Mouse (Mus musculus): ENCODE results near the gene 4930415O20Rik. TPM values are rescaled to one million over a fixed set of nuclear protein-coding genes. Genes with fewer than 3 reads are reported as not detected.

Gene 4930415O20Rik
- polyA plus RNA-seq, 1 experiment from 2014 or later: 0.44 TPM

DNA sequence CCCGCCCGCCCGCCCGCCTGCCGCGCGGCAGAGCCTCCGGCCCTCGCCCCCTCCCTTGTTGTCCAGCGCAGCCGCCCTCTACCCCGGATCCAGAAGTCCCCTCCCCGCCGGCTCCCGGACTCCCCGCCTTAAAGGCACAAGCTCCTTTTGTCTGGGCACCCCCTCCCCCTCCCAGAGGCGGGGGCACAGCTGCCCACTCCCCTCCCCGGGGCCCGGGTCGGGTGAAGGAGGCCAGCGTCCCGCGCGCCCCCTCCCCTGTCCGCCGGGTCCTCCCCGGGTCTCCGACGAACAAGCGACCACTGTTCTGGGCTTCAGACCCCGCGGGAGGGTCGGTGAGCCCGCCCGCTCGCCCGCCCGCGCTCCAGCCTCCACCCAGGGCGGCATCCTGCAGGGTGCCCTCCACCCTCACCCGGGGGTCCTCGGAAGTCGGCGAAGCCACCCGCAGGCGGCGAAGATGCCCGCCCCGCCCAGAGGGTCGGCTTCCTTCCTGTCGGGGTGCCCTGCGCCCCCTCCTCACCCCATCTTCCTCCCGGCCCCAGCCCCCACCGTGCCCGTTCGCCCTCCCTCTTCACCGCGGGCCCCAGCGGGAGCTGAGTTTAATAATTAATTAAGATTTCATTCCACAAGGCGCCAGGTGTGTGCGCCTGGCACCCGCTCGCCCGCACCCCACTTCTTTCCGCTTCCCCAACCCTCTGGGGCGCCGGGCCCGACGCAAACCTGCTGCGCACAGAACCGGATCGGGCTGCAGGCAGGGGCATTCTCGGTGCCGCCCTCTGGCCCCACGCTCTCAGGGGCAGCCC, 38.7 kb downstream of the 4930415O20Rik start, which contains the start of gene Adcy6:
Gene Adcy6, minus strand, starts transcription at position 746 of the 800 bp plus-strand sequence.
- Histone ChIP-seq H3K9me3 (no peaks in the 10 kb centered on the region), H3K4me2 (peak within 1 kb of the TSS; percentile 74)

DNA sequence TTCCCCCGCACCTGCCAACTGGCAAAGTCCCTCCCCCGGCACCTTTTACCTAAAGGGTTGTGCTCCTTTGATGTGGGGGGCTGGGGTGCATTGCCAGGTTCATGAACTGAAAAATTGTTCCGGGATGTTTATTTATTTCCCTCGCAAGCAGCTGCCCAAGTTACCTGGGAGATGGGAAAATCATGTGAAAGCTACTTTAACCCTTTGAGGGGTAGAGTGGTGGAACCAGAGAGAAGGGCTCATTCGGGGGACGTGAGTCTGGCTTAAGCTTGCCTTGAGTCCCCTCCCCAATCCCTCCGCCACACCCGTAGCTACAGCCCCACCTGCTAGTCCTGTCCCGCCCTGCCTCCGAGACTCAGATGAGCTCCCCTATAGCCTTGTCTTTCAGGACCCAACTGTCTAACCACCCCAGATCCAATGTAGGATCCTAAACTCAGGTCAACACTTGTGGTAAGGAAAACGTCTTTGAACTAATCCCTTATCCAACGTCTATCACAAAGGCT, 39.4 kb downstream of the 4930415O20Rik start:
- peak overlapping the region; percentile 74 for H3K4me2 ChIP-seq
- peak overlapping the region; percentile 87 for H3K4me3 ChIP-seq
- H3K9ac ChIP-seq: peak overlapping the region; percentile 86
- H3K27ac ChIP-seq: peak overlapping the region; percentile 86
- ATAC-seq (replicated peaks): peak; percentile 24; the same call in 1 of the 2 replicates
- peaks cover 37% of the 10 kb centered on the region for H3K4me1 ChIP-seq
- H3K36me3 ChIP-seq (replicated peaks): no peaks in the 10 kb centered on the region
- no peaks in the 10 kb centered on the region for H3K9me3 ChIP-seq
- H3K27me3 ChIP-seq (replicated peaks): no peaks in the 10 kb centered on the region
- 2% methylated on average over 12 of the region's 12 CpGs for WGBS

More for the DNA sequence above, 38.7 kb downstream of the 4930415O20Rik start, which contains the start of gene Adcy6:
- Histone ChIP-seq H3K27me3 (replicated peaks) (no peaks in the 10 kb centered on the region), H3K4me3 (peak within 1 kb of the TSS; percentile 87), H3K36me3 (replicated peaks) (no peaks in the 10 kb centered on the region), H3K27ac (peak within 1 kb of the TSS; percentile 86), H3K4me1 (peaks cover 37% of the 10 kb centered on the region), H3K9ac (peak within 1 kb of the TSS; percentile 86)
- peak; percentile 75 for ATAC-seq (replicated peaks)
- WGBS: 3% methylated on average over 66 of the region's 75 CpGs

- Histone ChIP-seq H3K36me3 (replicated peaks) (no peaks in the 10 kb centered on the region), H3K9me3 (no peaks in the 10 kb centered on the region), H3K9ac (no peak overlapping the region), H3K4me1 (peaks cover 28% of the 10 kb centered on the region), H3K27ac (no peak overlapping the region), H3K4me3 (no peak overlapping the region), H3K4me2 (no peak overlapping the region), H3K27me3 (replicated peaks) (no peaks in the 10 kb centered on the region)
- 99% methylated on average over 3 of the region's 3 CpGs for WGBS
- no peak for ATAC-seq (replicated peaks)
These were observed 41.4 kb downstream of the 4930415O20Rik start for GRCm38 (mm10) chr15:98612229-98612628.

- H3K4me1 ChIP-seq: peaks cover 12% of the 10 kb centered on the region
- H3K4me2 ChIP-seq: no peak overlapping the region
- no peaks in the 10 kb centered on the region for H3K36me3 ChIP-seq (replicated peaks)
- peak overlapping the region; percentile 42; the same call in 1 of the 2 replicates for H3K27ac ChIP-seq
- H3K9me3 ChIP-seq: no peaks in the 10 kb centered on the region
- ATAC-seq (replicated peaks): no peak
- H3K9ac ChIP-seq: no peak overlapping the region
- H3K27me3 ChIP-seq (replicated peaks): peaks cover 3% of the 10 kb centered on the region; the same call in 1 of the 2 replicates
- WGBS: 39% methylated on average over 9 of the region's 9 CpGs
- H3K4me3 ChIP-seq: no peak overlapping the region
These were observed 43.7 kb downstream of the 4930415O20Rik start for GRCm38 (mm10) chr15:98614551-98614950.

GRCm38 (mm10) chr15:98614971-98615370, 44.2 kb downstream of the 4930415O20Rik start:
- Histone ChIP-seq H3K4me2 (no peak overlapping the region), H3K4me3 (no peak overlapping the region), H3K36me3 (replicated peaks) (no peaks in the 10 kb centered on the region), H3K9me3 (no peaks in the 10 kb centered on the region), H3K4me1 (peaks cover 9% of the 10 kb centered on the region), H3K9ac (no peak overlapping the region), H3K27ac (no peak overlapping the region), H3K27me3 (replicated peaks) (peaks cover 3% of the 10 kb centered on the region; the same call in 1 of the 2 replicates)
- WGBS: 37% methylated on average over 6 of the region's 6 CpGs
- ATAC-seq (replicated peaks): no peak

DNA sequence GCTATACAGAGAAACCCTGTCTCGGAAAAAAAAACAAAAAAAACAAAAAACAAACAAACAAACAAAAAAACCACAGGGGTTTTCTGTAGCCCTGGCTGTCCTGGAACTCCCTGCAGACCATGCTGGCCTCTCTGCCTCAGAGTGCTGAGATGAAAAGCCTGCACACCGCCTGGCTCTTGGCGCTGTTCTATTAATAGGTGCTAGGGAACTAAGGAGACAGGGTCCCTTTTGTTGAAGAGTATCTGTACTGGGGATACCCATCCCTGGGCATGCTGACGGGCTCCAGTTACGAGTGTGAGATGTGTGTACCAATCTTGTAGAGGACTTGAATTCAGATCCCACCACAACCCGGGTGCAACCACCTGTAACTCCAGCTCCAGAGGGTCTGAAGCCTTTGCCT, 44.9 kb downstream of the 4930415O20Rik start:
- Histone ChIP-seq H3K27ac (no peak overlapping the region), H3K36me3 (replicated peaks) (no peaks in the 10 kb centered on the region), H3K27me3 (replicated peaks) (peaks cover 3% of the 10 kb centered on the region; the same call in 1 of the 2 replicates), H3K9ac (no peak overlapping the region), H3K9me3 (no peaks in the 10 kb centered on the region), H3K4me3 (no peak overlapping the region), H3K4me2 (no peak overlapping the region), H3K4me1 (0 out of 2 replicates have a peak, but pooled peaks cover 4% of the 10 kb centered on the region)
- WGBS: 71% methylated on average over 6 of the region's 6 CpGs
- no peak for ATAC-seq (replicated peaks)

DNA sequence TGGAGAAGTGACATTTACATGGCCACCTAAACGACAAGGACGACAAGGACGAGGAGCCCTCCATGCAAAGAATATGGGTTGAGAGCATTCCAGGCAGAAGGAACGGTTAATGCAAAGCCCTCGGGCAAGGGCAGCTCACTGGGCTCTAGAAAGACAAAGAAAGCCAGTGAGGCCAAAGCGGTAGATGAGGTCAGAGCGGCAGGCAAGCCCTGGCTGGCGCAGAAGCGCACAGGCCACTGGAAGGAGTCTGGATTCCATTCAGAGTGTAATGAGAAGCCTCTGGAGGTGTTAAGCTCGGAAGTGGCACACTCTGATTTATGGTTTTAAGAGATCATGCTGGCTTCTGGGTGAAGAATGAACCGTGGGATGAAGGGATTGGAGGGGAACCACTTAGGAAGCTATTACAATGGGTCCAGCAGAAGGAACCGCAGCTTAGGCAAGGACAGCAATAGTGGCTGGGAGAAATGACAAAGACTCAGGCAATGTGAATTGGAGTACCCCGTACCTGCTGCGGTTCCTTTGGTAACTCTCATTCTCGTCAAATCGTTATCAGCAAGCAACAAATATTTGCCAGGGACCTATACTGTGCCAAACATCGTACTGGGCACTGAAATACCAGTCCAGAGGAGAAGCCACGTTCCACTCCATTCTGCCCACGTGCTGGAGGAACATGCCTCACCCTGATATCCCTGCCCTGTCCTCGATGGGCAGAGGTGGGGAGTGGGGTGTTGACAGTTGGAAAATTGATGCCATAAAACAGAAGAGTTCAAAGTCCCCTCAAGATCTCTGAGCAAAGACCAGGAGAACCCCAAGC, 45.8 kb downstream of the 4930415O20Rik start:
- no peak overlapping the region for H3K9ac ChIP-seq
- peaks cover 3% of the 10 kb centered on the region; the same call in 1 of the 2 replicates for H3K27me3 ChIP-seq (replicated peaks)
- H3K4me3 ChIP-seq: no peak overlapping the region
- no peaks in the 10 kb centered on the region for H3K36me3 ChIP-seq (replicated peaks)
- no peaks in the 10 kb centered on the region for H3K9me3 ChIP-seq
- WGBS: 44% methylated on average over 20 of the region's 20 CpGs
- no peak overlapping the region for H3K4me2 ChIP-seq
- no peak for ATAC-seq (replicated peaks)
- no peak overlapping the region for H3K27ac ChIP-seq
- 0 out of 2 replicates have a peak, but pooled peaks cover 4% of the 10 kb centered on the region for H3K4me1 ChIP-seq

- ATAC-seq (replicated peaks): no peak
- H3K27me3 ChIP-seq (replicated peaks): peaks cover 3% of the 10 kb centered on the region; the same call in 1 of the 2 replicates
- H3K27ac ChIP-seq: no peak overlapping the region
- H3K9me3 ChIP-seq: no peaks in the 10 kb centered on the region
- 0 out of 2 replicates have a peak, but pooled peaks cover 4% of the 10 kb centered on the region for H3K4me1 ChIP-seq
- H3K9ac ChIP-seq: no peak overlapping the region
- H3K36me3 ChIP-seq (replicated peaks): no peaks in the 10 kb centered on the region
- no peak overlapping the region for H3K4me2 ChIP-seq
- under 1% methylated on average over 12 of the region's 12 CpGs for WGBS
- no peak overlapping the region for H3K4me3 ChIP-seq
These were observed 46.4 kb downstream of the 4930415O20Rik start for GRCm38 (mm10) chr15:98617176-98617537.

GRCm38 (mm10) chr15:98622199-98622598, 51.4 kb downstream of the 4930415O20Rik start:
- H3K4me1 ChIP-seq: no peaks in the 10 kb centered on the region
- no peak overlapping the region for H3K27ac ChIP-seq
- no peaks in the 10 kb centered on the region for H3K9me3 ChIP-seq
- WGBS: 9% methylated on average over 7 of the region's 7 CpGs
- peaks cover 3% of the 10 kb centered on the region; the same call in 1 of the 2 replicates for H3K27me3 ChIP-seq (replicated peaks)
- H3K4me3 ChIP-seq: no peak overlapping the region
- no peak for ATAC-seq (replicated peaks)
- H3K36me3 ChIP-seq (replicated peaks): no peaks in the 10 kb centered on the region
- H3K4me2 ChIP-seq: no peak overlapping the region
- no peak overlapping the region for H3K9ac ChIP-seq

- Histone ChIP-seq H3K4me2 (no peak overlapping the region), H3K4me1 (no peaks in the 10 kb centered on the region), H3K36me3 (replicated peaks) (no peaks in the 10 kb centered on the region), H3K4me3 (no peak overlapping the region), H3K27ac (no peak overlapping the region), H3K27me3 (replicated peaks) (peaks cover 3% of the 10 kb centered on the region; the same call in 1 of the 2 replicates), H3K9me3 (no peaks in the 10 kb centered on the region), H3K9ac (no peak overlapping the region)
- no peak for ATAC-seq (replicated peaks)
- 22% methylated on average over 6 of the region's 6 CpGs for WGBS
These were observed 51.9 kb downstream of the 4930415O20Rik start for GRCm38 (mm10) chr15:98622721-98623120.

DNA sequence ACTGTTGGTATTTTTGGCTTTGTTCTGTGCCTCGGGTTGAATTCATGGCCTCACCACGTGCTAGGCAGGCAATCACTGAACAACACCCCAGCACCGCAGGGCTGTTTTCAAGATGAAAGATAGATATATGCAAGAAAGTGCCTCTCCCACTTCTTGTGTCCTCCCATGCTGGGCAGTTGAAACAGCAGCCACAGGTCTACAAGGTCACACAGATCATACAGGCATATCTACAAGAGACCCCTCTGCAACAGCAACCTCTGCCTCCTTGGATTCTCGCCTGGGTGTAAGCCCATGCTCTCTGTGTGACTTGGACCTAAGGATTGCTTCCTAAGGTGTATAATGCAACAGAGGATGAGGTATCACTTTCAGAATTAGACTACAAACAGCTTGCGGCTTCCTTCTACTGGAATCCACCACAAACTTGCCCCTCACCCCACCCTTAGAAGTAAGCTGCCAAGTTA, 52.6 kb downstream of the 4930415O20Rik start:
- no peak for ATAC-seq (replicated peaks)
- Histone ChIP-seq H3K4me1 (peaks cover 6% of the 10 kb centered on the region), H3K4me3 (no peak overlapping the region), H3K27ac (no peak overlapping the region), H3K4me2 (no peak overlapping the region), H3K27me3 (replicated peaks) (no peaks in the 10 kb centered on the region), H3K9me3 (no peaks in the 10 kb centered on the region), H3K36me3 (replicated peaks) (no peaks in the 10 kb centered on the region), H3K9ac (no peak overlapping the region)
- 52% methylated on average over 5 of the region's 5 CpGs for WGBS

DNA sequence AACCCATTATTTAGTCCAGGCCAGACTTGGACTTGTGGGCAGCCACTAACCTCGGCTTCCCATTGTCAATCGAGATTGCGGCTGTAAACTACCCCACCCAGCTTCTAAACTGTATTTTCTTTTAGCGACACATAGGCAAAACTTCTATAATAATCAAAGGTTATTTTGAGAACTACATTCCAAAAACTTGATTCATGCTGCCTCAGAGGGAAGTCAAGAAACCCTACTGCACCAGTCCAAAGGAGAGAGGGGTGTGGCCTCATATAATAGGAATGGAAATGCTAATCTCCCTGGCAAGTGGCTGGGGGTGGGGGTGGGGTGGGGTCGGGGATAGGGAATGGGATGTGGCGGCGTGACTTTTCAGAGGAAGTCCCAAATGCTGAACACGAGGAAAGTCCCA, 55.3 kb downstream of the 4930415O20Rik start:
- 0 out of 2 replicates have a peak, but pooled peaks cover under 1% of the 10 kb centered on the region for H3K27me3 ChIP-seq (replicated peaks)
- H3K36me3 ChIP-seq (replicated peaks): no peaks in the 10 kb centered on the region
- no peak overlapping the region for H3K9ac ChIP-seq
- no peak overlapping the region for H3K27ac ChIP-seq
- no peak overlapping the region for H3K4me2 ChIP-seq
- H3K4me3 ChIP-seq: no peak overlapping the region
- no peaks in the 10 kb centered on the region for H3K9me3 ChIP-seq
- ATAC-seq (replicated peaks): no peak
- peaks cover 20% of the 10 kb centered on the region for H3K4me1 ChIP-seq
- 25% methylated on average over 8 of the region's 8 CpGs for WGBS
